Mouse (Mus musculus): Measurements from ENCODE around the gene Sorcs1. TPM values are rescaled to one million over a fixed set of nuclear protein-coding genes. Genes with fewer than 3 reads are reported as not detected.
A peak's percentile ranks its signal among the peaks of the same experiment; 100 is the strongest.

Gene Sorcs1
- polyA plus RNA-seq, 1 experiment from 2014 or later: 10.1 TPM

GRCm38 (mm10) chr19:50326151-50326550, 352.3 kb downstream of the Sorcs1 start:
- Histone ChIP-seq H3K27ac (no peak overlapping the region), H3K4me2 (replicated peaks) (no peak overlapping the region), H3K4me1 (replicated peaks) (no peaks in the 10 kb centered on the region), H3K9ac (replicated peaks) (no peak overlapping the region), H3K4me3 (replicated peaks) (no peak overlapping the region), H3K36me3 (no peaks in the 10 kb centered on the region), H3K9me3 (no peaks in the 10 kb centered on the region), H3K27me3 (no peaks in the 10 kb centered on the region)
- WGBS: 89% methylated on average over 3 of the region's 3 CpGs
- ATAC-seq: no peak

GRCm38 (mm10) chr19:50325686-50326085, 352.8 kb downstream of the Sorcs1 start:
- no peak overlapping the region for H3K27ac ChIP-seq
- H3K36me3 ChIP-seq: no peaks in the 10 kb centered on the region
- no peak for ATAC-seq
- no peaks in the 10 kb centered on the region for H3K4me1 ChIP-seq (replicated peaks)
- no peak overlapping the region for H3K9ac ChIP-seq (replicated peaks)
- no peak overlapping the region for H3K4me2 ChIP-seq (replicated peaks)
- H3K27me3 ChIP-seq: no peaks in the 10 kb centered on the region
- WGBS: 93% methylated on average over 10 of the region's 10 CpGs
- H3K4me3 ChIP-seq (replicated peaks): no peak overlapping the region
- no peaks in the 10 kb centered on the region for H3K9me3 ChIP-seq

GRCm38 (mm10) chr19:50307046-50307445, 371.4 kb downstream of the Sorcs1 start:
- no peak overlapping the region for H3K27ac ChIP-seq
- no peaks in the 10 kb centered on the region for H3K9me3 ChIP-seq
- H3K4me1 ChIP-seq (replicated peaks): no peaks in the 10 kb centered on the region
- H3K9ac ChIP-seq (replicated peaks): no peak overlapping the region
- ATAC-seq: no peak
- no peaks in the 10 kb centered on the region for H3K27me3 ChIP-seq
- 87% methylated on average over 2 of the region's 2 CpGs for WGBS
- H3K4me3 ChIP-seq (replicated peaks): no peak overlapping the region
- no peak overlapping the region for H3K4me2 ChIP-seq (replicated peaks)
- H3K36me3 ChIP-seq: no peaks in the 10 kb centered on the region

- Histone ChIP-seq H3K9ac (replicated peaks) (no peak overlapping the region), H3K4me2 (replicated peaks) (no peak overlapping the region), H3K27ac (no peak overlapping the region), H3K36me3 (no peaks in the 10 kb centered on the region), H3K9me3 (no peaks in the 10 kb centered on the region), H3K4me1 (replicated peaks) (no peaks in the 10 kb centered on the region), H3K27me3 (no peaks in the 10 kb centered on the region), H3K4me3 (replicated peaks) (no peak overlapping the region)
- WGBS: 91% methylated on average over 7 of the region's 7 CpGs
- no peak for ATAC-seq
These were observed 384.2 kb downstream of the Sorcs1 start for GRCm38 (mm10) chr19:50294205-50294604.

- H3K9ac ChIP-seq (replicated peaks): no peak overlapping the region
- no peak overlapping the region for H3K27ac ChIP-seq
- no peak for ATAC-seq
- no peaks in the 10 kb centered on the region for H3K4me1 ChIP-seq (replicated peaks)
- H3K4me3 ChIP-seq (replicated peaks): no peak overlapping the region
- no peaks in the 10 kb centered on the region for H3K9me3 ChIP-seq
- no peaks in the 10 kb centered on the region for H3K36me3 ChIP-seq
- H3K27me3 ChIP-seq: no peaks in the 10 kb centered on the region
- WGBS: 83% methylated on average over 1 of the region's 1 CpGs
- no peak overlapping the region for H3K4me2 ChIP-seq (replicated peaks)
These were observed 414.0 kb downstream of the Sorcs1 start for GRCm38 (mm10) chr19:50264450-50264849.

GRCm38 (mm10) chr19:50258718-50259413, 419.6 kb downstream of the Sorcs1 start:
- Histone ChIP-seq H3K27ac (no peak overlapping the region), H3K36me3 (no peaks in the 10 kb centered on the region), H3K4me2 (replicated peaks) (no peak overlapping the region), H3K9ac (replicated peaks) (no peak overlapping the region), H3K4me1 (replicated peaks) (no peaks in the 10 kb centered on the region), H3K27me3 (no peaks in the 10 kb centered on the region), H3K4me3 (replicated peaks) (no peak overlapping the region), H3K9me3 (no peaks in the 10 kb centered on the region)
- WGBS: 40% methylated on average over 16 of the region's 16 CpGs
- peak; percentile 24; the same call in 1 of the 2 replicates for ATAC-seq

GRCm38 (mm10) chr19:50220476-50220875, 458.0 kb downstream of the Sorcs1 start:
- Histone ChIP-seq H3K4me2 (replicated peaks) (no peak overlapping the region), H3K9ac (replicated peaks) (no peak overlapping the region), H3K9me3 (no peaks in the 10 kb centered on the region), H3K4me3 (replicated peaks) (no peak overlapping the region), H3K27me3 (no peaks in the 10 kb centered on the region), H3K27ac (no peak overlapping the region), H3K36me3 (no peaks in the 10 kb centered on the region), H3K4me1 (replicated peaks) (0 out of 2 replicates have a peak, but pooled peaks cover 5% of the 10 kb centered on the region)
- no peak for ATAC-seq
- WGBS: 71% methylated on average over 5 of the region's 5 CpGs

- Histone ChIP-seq H3K36me3 (no peaks in the 10 kb centered on the region), H3K9me3 (no peaks in the 10 kb centered on the region), H3K9ac (replicated peaks) (0 out of 2 replicates have a peak overlapping the region, but pooled peaks have one; percentile 16), H3K4me1 (replicated peaks) (peaks cover 25% of the 10 kb centered on the region), H3K27me3 (no peaks in the 10 kb centered on the region), H3K4me3 (replicated peaks) (no peak overlapping the region), H3K4me2 (replicated peaks) (peak overlapping the region; percentile 30), H3K27ac (peak overlapping the region; percentile 80)
- WGBS: 14% methylated on average over 7 of the region's 7 CpGs
- ATAC-seq: peak; percentile 92
These were observed 463.8 kb downstream of the Sorcs1 start for GRCm38 (mm10) chr19:50214466-50215228.

- Histone ChIP-seq H3K27ac (no peak overlapping the region; the same call in 1 of the 2 replicates), H3K9ac (replicated peaks) (no peak overlapping the region), H3K9me3 (no peaks in the 10 kb centered on the region), H3K27me3 (no peaks in the 10 kb centered on the region), H3K36me3 (no peaks in the 10 kb centered on the region), H3K4me2 (replicated peaks) (no peak overlapping the region), H3K4me1 (replicated peaks) (peaks cover 20% of the 10 kb centered on the region), H3K4me3 (replicated peaks) (no peak overlapping the region)
- ATAC-seq: no peak
- WGBS: 40% methylated on average over 7 of the region's 7 CpGs
These were observed 468.0 kb downstream of the Sorcs1 start for GRCm38 (mm10) chr19:50210456-50210855.

- H3K4me2 ChIP-seq (replicated peaks): no peak overlapping the region
- no peaks in the 10 kb centered on the region for H3K9me3 ChIP-seq
- no peak overlapping the region for H3K9ac ChIP-seq (replicated peaks)
- no peaks in the 10 kb centered on the region for H3K36me3 ChIP-seq
- no peak overlapping the region for H3K27ac ChIP-seq
- no peak for ATAC-seq
- no peak overlapping the region for H3K4me3 ChIP-seq (replicated peaks)
- 71% methylated on average over 6 of the region's 6 CpGs for WGBS
- no peaks in the 10 kb centered on the region for H3K27me3 ChIP-seq
- no peaks in the 10 kb centered on the region for H3K4me1 ChIP-seq (replicated peaks)
These were observed 474.1 kb downstream of the Sorcs1 start for GRCm38 (mm10) chr19:50204341-50204740.

GRCm38 (mm10) chr19:50196592-50196991, 481.9 kb downstream of the Sorcs1 start:
- H3K4me3 ChIP-seq (replicated peaks): no peak overlapping the region
- no peak overlapping the region for H3K9ac ChIP-seq (replicated peaks)
- H3K4me2 ChIP-seq (replicated peaks): no peak overlapping the region
- no peak overlapping the region for H3K27ac ChIP-seq
- no peak for ATAC-seq
- H3K36me3 ChIP-seq: no peaks in the 10 kb centered on the region
- no peaks in the 10 kb centered on the region for H3K4me1 ChIP-seq (replicated peaks)
- 80% methylated on average over 1 of the region's 1 CpGs for WGBS
- no peaks in the 10 kb centered on the region for H3K9me3 ChIP-seq
- H3K27me3 ChIP-seq: no peaks in the 10 kb centered on the region

Data from midbrain, embryonic 13.5 days (tissue).